ENCODE assay signal across 24 mouse cellular contexts in genomic region chr8:9423184-9423583, GRCm38 (mm10).
"Had no signal": no experiment of that assay in that cellular context is flagged by ENCODE, and none has a peak within 500 bp of the region (broad histone marks: within the 10 kb centered on the region; RNA-seq: fewer than 3 reads in every experiment).

No protein-coding gene starts in this region.

- H3K36me3 ChIP-seq: heart, embryonic 10.5 days; heart, embryonic 12.5 days; hindbrain, embryonic 15.5 days; kidney, embryonic 15.5 days; limb, embryonic 13.5 days; limb, embryonic 15.5 days; liver, embryonic 12.5 days had no signal

- H3K9me3 ChIP-seq: heart, embryonic 10.5 days; heart, embryonic 12.5 days; hindbrain, embryonic 15.5 days; kidney, embryonic 15.5 days; limb, embryonic 13.5 days; limb, embryonic 15.5 days; liver, embryonic 12.5 days had no signal

- H3K27me3 ChIP-seq: heart, embryonic 12.5 days; hindbrain, embryonic 15.5 days; kidney, embryonic 15.5 days; limb, embryonic 13.5 days; limb, embryonic 15.5 days; liver, embryonic 12.5 days had no signal

- H3K9ac ChIP-seq: heart, embryonic 12.5 days; hindbrain, embryonic 15.5 days; kidney, embryonic 15.5 days; limb, embryonic 13.5 days; limb, embryonic 15.5 days; liver, embryonic 12.5 days had no signal

- H3K27ac ChIP-seq: gastrocnemius, adult 2 months; kidney, embryonic 15.5 days; kidney, postnatal 0 days; limb, embryonic 13.5 days; limb, embryonic 15.5 days; liver, embryonic 12.5 days had no signal

- ATAC-seq: forebrain, embryonic 16.5 days; intestine, embryonic 16.5 days; liver, embryonic 12.5 days had no signal

- H3K4me2 ChIP-seq: heart, embryonic 12.5 days; hindbrain, embryonic 15.5 days; kidney, embryonic 15.5 days; limb, embryonic 13.5 days; limb, embryonic 15.5 days; liver, embryonic 12.5 days had no signal

- H3K4me3 ChIP-seq: gastrocnemius, adult 2 months; heart, embryonic 10.5 days; heart, embryonic 12.5 days; hindbrain, embryonic 15.5 days; kidney, embryonic 15.5 days; limb, embryonic 13.5 days; limb, embryonic 15.5 days; liver, embryonic 12.5 days had no signal

- DNase-seq: gastrocnemius, adult 2 months; gastrocnemius, postnatal 10 days; gastrocnemius, postnatal 25 days; heart, adult 18-20 months; heart, postnatal 10 days; heart, postnatal 36 days; kidney, adult 11 months; kidney, adult 2 months; kidney, adult 9 months; kidney, postnatal 14 days; kidney, postnatal 36 days; layer of hippocampus, adult 9-11 months; layer of hippocampus, postnatal 36 days; left cerebral cortex, postnatal 4 days had no signal

- H3K4me1 ChIP-seq: hindbrain, embryonic 15.5 days; kidney, embryonic 15.5 days; limb, embryonic 13.5 days; limb, embryonic 15.5 days; liver, embryonic 12.5 days had no signal
